Mouse (Mus musculus) liver, postnatal 0 days (tissue): ENCODE measurements around the gene Foxi2.

ENCODE experiments used
- CTCF ChIP-seq: sonication (generic); IDR thresholded peaks from 2 replicates; pipeline ENCODE4 v1.5.1; 2016; ENCODE audit warnings: antibody characterized with exemption, low read depth
- EP300 ChIP-seq: IDR thresholded peaks from 2 replicates; pipeline ENCODE4 v1.6.1; 2016; ENCODE audit warnings: antibody characterized with exemption, low read depth, mild to moderate bottlenecking

GRCm38 (mm10) chr7:135453690-135454089 lies 43.6 kb downstream of the Foxi2 start:
- TF ChIP-seq CTCF (no peak), EP300 (no peak)
